Mouse (Mus musculus): ENCODE results near the gene Nedd9. TPM values are rescaled to one million over a fixed set of nuclear protein-coding genes. Genes with fewer than 3 reads are reported as not detected.
"Not testable (repeated sequence)": the region's sequence is repeated elsewhere in the genome, so short reads cannot be mapped to it uniquely, and the experiment has no call there.

The Nedd9 gene
- polyA plus RNA-seq, 1 experiment from 2014 or later, result 19.2 TPM

- Histone ChIP-seq H3K9ac (no peak overlapping the region), H3K4me1 (replicated peaks) (peaks cover 4% of the 10 kb centered on the region), H3K27ac (0 out of 2 replicates have a peak overlapping the region, but pooled peaks have one; percentile 13), H3K4me3 (no peak overlapping the region), H3K36me3 (no peaks in the 10 kb centered on the region), H3K9me3 (replicated peaks) (no peaks in the 10 kb centered on the region), H3K27me3 (no peaks in the 10 kb centered on the region; the same call in 1 of the 2 replicates), H3K4me2 (no peak overlapping the region)
- 42% methylated on average over 3 of the region's 3 CpGs for WGBS
- ATAC-seq (replicated peaks; ENCODE audit: insufficient number of reproducible peaks, insufficient read depth, low FRiP score, low read depth), result 0 out of 2 replicates have a peak, but pooled peaks have one; percentile 18
Measured at GRCm38 (mm10) chr13:41286285-41286684, 200.9 kb downstream of the Nedd9 start.

- Histone ChIP-seq H3K27me3 (no peaks in the 10 kb centered on the region; the same call in 1 of the 2 replicates), H3K9me3 (replicated peaks) (no peaks in the 10 kb centered on the region), H3K36me3 (no peaks in the 10 kb centered on the region), H3K4me3 (no peak overlapping the region), H3K4me2 (no peak overlapping the region), H3K27ac (no peak overlapping the region), H3K9ac (no peak overlapping the region), H3K4me1 (replicated peaks) (peaks cover 4% of the 10 kb centered on the region)
- 86% methylated on average over 4 of the region's 4 CpGs for WGBS
- ATAC-seq (replicated peaks; ENCODE audit: insufficient number of reproducible peaks, insufficient read depth, low FRiP score, low read depth), result no peak
Measured at GRCm38 (mm10) chr13:41285448-41285847, 201.7 kb downstream of the Nedd9 start.

GRCm38 (mm10) chr13:41283256-41283655, 203.9 kb downstream of the Nedd9 start:
- H3K27me3 ChIP-seq, result no peaks in the 10 kb centered on the region; the same call in 1 of the 2 replicates
- no peak overlapping the region for H3K4me3 ChIP-seq
- no peaks in the 10 kb centered on the region for H3K36me3 ChIP-seq
- H3K4me2 ChIP-seq, result no peak overlapping the region
- no peak overlapping the region for H3K9ac ChIP-seq
- H3K9me3 ChIP-seq (replicated peaks), result no peaks in the 10 kb centered on the region
- H3K4me1 ChIP-seq (replicated peaks), result peaks cover 4% of the 10 kb centered on the region
- H3K27ac ChIP-seq, result no peak overlapping the region
- WGBS, result 13% methylated on average over 5 of the region's 5 CpGs
- no peak for ATAC-seq (replicated peaks; ENCODE audit: insufficient number of reproducible peaks, insufficient read depth, low FRiP score, low read depth)

GRCm38 (mm10) chr13:41280696-41281095, 206.5 kb downstream of the Nedd9 start:
- Histone ChIP-seq H3K36me3 (no peaks in the 10 kb centered on the region), H3K4me2 (no peak overlapping the region), H3K4me1 (replicated peaks) (no peaks in the 10 kb centered on the region), H3K9me3 (replicated peaks) (no peaks in the 10 kb centered on the region), H3K27me3 (no peaks in the 10 kb centered on the region; the same call in 1 of the 2 replicates), H3K9ac (no peak overlapping the region), H3K27ac (no peak overlapping the region), H3K4me3 (no peak overlapping the region)
- 65% methylated on average over 5 of the region's 5 CpGs for WGBS
- ATAC-seq (replicated peaks; ENCODE audit: insufficient number of reproducible peaks, insufficient read depth, low FRiP score, low read depth), result no peak

- H3K27ac ChIP-seq, result no peak within 1 kb of the TSS
- H3K4me3 ChIP-seq, result no peak within 1 kb of the TSS
- no peaks in the 10 kb centered on the region for H3K27me3 ChIP-seq
- no peaks in the 10 kb centered on the region for H3K9me3 ChIP-seq (replicated peaks)
- H3K4me2 ChIP-seq, result no peak within 1 kb of the TSS
- 91% methylated on average over 10 of the region's 10 CpGs for WGBS
- no peak for ATAC-seq (replicated peaks; ENCODE audit: insufficient number of reproducible peaks, insufficient read depth, low FRiP score, low read depth)
- H3K9ac ChIP-seq, result no peak within 1 kb of the TSS
- H3K36me3 ChIP-seq, result no peaks in the 10 kb centered on the region
- no peaks in the 10 kb centered on the region for H3K4me1 ChIP-seq (replicated peaks)
Measured at GRCm38 (mm10) chr13:41273927-41274650, 213.1 kb downstream of the Nedd9 start, which contains the start of gene Gm17364. Gm17364 (minus strand) TSS chr13:41273977.

- H3K4me3 ChIP-seq, result no peak overlapping the region
- no peaks in the 10 kb centered on the region for H3K27me3 ChIP-seq
- 0 out of 2 replicates have a peak, but pooled peaks have one; percentile 55 for ATAC-seq (replicated peaks; ENCODE audit: insufficient number of reproducible peaks, insufficient read depth, low FRiP score, low read depth)
- 29% methylated on average over 7 of the region's 7 CpGs for WGBS
- no peaks in the 10 kb centered on the region for H3K36me3 ChIP-seq
- no peak overlapping the region for H3K27ac ChIP-seq
- H3K9me3 ChIP-seq (replicated peaks), result no peaks in the 10 kb centered on the region
- peaks cover 5% of the 10 kb centered on the region for H3K4me1 ChIP-seq (replicated peaks)
- H3K9ac ChIP-seq, result no peak overlapping the region
- H3K4me2 ChIP-seq, result 0 out of 2 replicates have a peak overlapping the region, but pooled peaks have one; percentile 17
Measured at GRCm38 (mm10) chr13:41267827-41268408, 219.2 kb downstream of the Nedd9 start.

GRCm38 (mm10) chr13:41263304-41264006, 223.7 kb downstream of the Nedd9 start:
- no peak for ATAC-seq (replicated peaks; ENCODE audit: insufficient number of reproducible peaks, insufficient read depth, low FRiP score, low read depth)
- WGBS, result 75% methylated on average over 5 of the region's 5 CpGs

GRCm38 (mm10) chr13:41261617-41262016, 225.5 kb downstream of the Nedd9 start:
- not testable (repeated sequence) for H3K4me1 ChIP-seq (replicated peaks); H3K4me3 ChIP-seq; ATAC-seq (replicated peaks; ENCODE audit: insufficient number of reproducible peaks, insufficient read depth, low FRiP score, low read depth); H3K36me3 ChIP-seq; H3K4me2 ChIP-seq; H3K27me3 ChIP-seq; H3K27ac ChIP-seq; H3K9ac ChIP-seq; H3K9me3 ChIP-seq (replicated peaks)
- WGBS, result 91% methylated on average over 8 of the region's 8 CpGs

More at GRCm38 (mm10) chr13:41263304-41264006, 223.7 kb downstream of the Nedd9 start:
- no peaks in the 10 kb centered on the region for H3K36me3 ChIP-seq
- no peak overlapping the region for H3K4me3 ChIP-seq
- H3K27ac ChIP-seq, result no peak overlapping the region
- no peaks in the 10 kb centered on the region for H3K9me3 ChIP-seq (replicated peaks)
- H3K27me3 ChIP-seq, result no peaks in the 10 kb centered on the region
- H3K9ac ChIP-seq, result no peak overlapping the region
- H3K4me2 ChIP-seq, result no peak overlapping the region
- H3K4me1 ChIP-seq (replicated peaks), result peaks cover 5% of the 10 kb centered on the region

Other genes starting within 250 kb of the Nedd9 start
- gene Smim13, start 237.5 kb downstream of the Nedd9 start, polyA plus RNA-seq (2015; fragmentation: Nextera tagmentation; extraction: Ambion mirVana), result 9.6 and 10.8 TPM in 2 replicates
- gene Gm17364, start 213.4 kb downstream of the Nedd9 start, polyA plus RNA-seq (2015; fragmentation: Nextera tagmentation; extraction: Ambion mirVana), result not detected in 2 replicates
- 11.2 TPM in 2 replicates for gene Tmem170b, start 118.5 kb upstream of the Nedd9 start, polyA plus RNA-seq (2015; fragmentation: Nextera tagmentation; extraction: Ambion mirVana)

Data from heart, embryonic 15.5 days (tissue).